Mouse (Mus musculus): ENCODE measurements at regions not wholly inside any gene's neighbourhood (a gene's known extent, or its start where the extent isn't known, plus 50 kb on each side); places are given as distances from the start of the nearest gene placed in this dataset.

- no peak for DNase-seq (ENCODE audit: low spot score in 2 of 2)
Measured at GRCm38 (mm10) chr10:126176759-126177473, 210.9 kb downstream of the Lrig3 start.

GRCm38 (mm10) chr10:126182386-126182785 lies 216.4 kb downstream of the Lrig3 start:
- DNase-seq (ENCODE audit: low spot score in 2 of 2), result no peak

DNA sequence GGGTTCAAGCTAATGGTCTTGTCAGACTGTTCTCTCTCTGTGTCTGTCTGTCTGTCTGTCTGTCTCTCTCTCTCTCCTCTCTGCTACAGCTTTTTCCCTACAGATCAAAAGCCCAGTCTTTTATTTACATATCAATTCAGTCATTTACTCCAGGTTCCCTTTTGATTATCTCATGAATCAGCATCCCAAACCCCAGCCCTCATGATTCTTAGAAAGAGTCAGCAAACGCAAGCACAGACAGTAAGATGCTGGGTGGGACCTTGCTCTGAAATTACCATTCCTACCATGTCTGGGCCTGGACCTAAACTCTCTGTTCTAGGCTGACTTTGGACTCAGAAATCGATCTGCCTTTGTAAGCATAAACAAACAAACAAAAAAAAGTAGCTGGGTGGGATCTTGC lies 218.0 kb downstream of the Lrig3 start:
- DNase-seq (ENCODE audit: low spot score in 2 of 2), result no peak

DNA sequence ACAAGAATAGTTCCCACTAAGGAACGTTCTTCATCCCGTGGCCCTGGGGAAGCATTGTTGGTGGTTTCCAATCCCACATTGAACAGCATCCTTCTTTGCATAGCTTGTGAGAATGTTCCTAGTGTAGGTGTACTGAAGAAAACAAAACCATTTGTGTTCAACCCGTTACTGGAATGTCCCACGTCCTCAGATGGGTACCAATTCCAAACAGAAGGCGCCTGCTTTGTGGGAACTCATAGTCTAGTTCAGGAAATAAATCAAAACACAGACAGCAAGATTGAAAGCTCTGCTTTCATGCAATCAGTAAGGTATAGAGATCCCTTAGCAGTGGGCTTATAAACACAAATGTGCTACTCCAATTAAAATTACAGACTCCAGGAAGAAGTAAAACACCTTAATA lies 219.4 kb downstream of the Lrig3 start:
- DNase-seq (ENCODE audit: low spot score in 2 of 2), result no peak

- no peak for DNase-seq (ENCODE audit: low spot score in 2 of 2)
Measured at GRCm38 (mm10) chr10:126186086-126186485, 220.1 kb downstream of the Lrig3 start.

DNA sequence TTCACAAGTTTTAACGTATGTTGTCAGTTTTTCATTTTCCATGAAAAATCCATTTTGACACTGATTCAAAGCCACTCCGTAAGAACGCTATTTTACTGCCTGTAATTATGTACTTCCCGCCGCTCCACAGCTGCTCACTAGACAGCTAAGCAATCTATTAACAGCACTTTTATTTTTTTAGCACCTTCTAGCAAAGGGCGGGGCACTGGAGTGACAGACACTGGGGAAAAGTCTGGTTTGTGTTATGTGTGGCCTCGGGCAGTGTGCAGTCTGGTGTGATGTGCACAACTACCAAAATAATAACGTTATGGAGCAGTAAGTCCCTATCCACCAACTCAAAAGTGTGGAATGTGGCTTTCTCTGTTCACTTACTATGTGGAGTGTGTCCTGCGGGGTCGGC lies 223.0 kb downstream of the Lrig3 start:
- no peak for DNase-seq (ENCODE audit: low spot score in 2 of 2)
